Mouse (Mus musculus): ENCODE measurements at regions not wholly inside any gene's neighbourhood (a gene's known extent, or its start where the extent isn't known, plus 50 kb on each side); places are given as distances from the start of the nearest gene placed in this dataset.

- H3K4me1 ChIP-seq (ENCODE audit: control insufficient read depth) = peaks cover 2% of the 10 kb centered on the region
- H3K27me3 ChIP-seq (ENCODE audit: control insufficient read depth) = no peaks in the 10 kb centered on the region
- H3K4me3 ChIP-seq (replicated peaks) = no peak overlapping the region
- H3K36me3 ChIP-seq (ENCODE audit: control insufficient read depth) = no peaks in the 10 kb centered on the region
- TF ChIP-seq TAL1 (IDR thresholded peaks at IDR 0.05; ENCODE audit: low read length) (no peak), GATA1 (IDR thresholded peaks at IDR 0.05; ENCODE audit: low read length) (no peak)
- no peaks in the 10 kb centered on the region for H3K9me3 ChIP-seq (ENCODE audit: control insufficient read depth, low read length)
These were observed 203.1 kb downstream of the Pten start for GRCm38 (mm10) chr19:32960196-32960947.

- no peak overlapping the region for H3K4me3 ChIP-seq (replicated peaks)
- TF ChIP-seq GATA1 (IDR thresholded peaks at IDR 0.05; ENCODE audit: low read length) = no peak
- TF ChIP-seq TAL1 (IDR thresholded peaks at IDR 0.05; ENCODE audit: low read length) = no peak
- H3K9me3 ChIP-seq (ENCODE audit: control insufficient read depth, low read length) = no peaks in the 10 kb centered on the region
- peaks cover 2% of the 10 kb centered on the region for H3K4me1 ChIP-seq (ENCODE audit: control insufficient read depth)
- no peaks in the 10 kb centered on the region for H3K27me3 ChIP-seq (ENCODE audit: control insufficient read depth)
- no peaks in the 10 kb centered on the region for H3K36me3 ChIP-seq (ENCODE audit: control insufficient read depth)
These were observed 204.2 kb downstream of the Pten start for GRCm38 (mm10) chr19:32961525-32961924.

- TF ChIP-seq GATA1 (IDR thresholded peaks at IDR 0.05; ENCODE audit: low read length) (no peak), TAL1 (IDR thresholded peaks at IDR 0.05; ENCODE audit: low read length) (no peak)
- H3K27me3 ChIP-seq (ENCODE audit: control insufficient read depth) = no peaks in the 10 kb centered on the region
- H3K9me3 ChIP-seq (ENCODE audit: control insufficient read depth, low read length) = no peaks in the 10 kb centered on the region
- H3K4me1 ChIP-seq (ENCODE audit: control insufficient read depth) = no peaks in the 10 kb centered on the region; the same call in 1 of the 2 replicates
- H3K36me3 ChIP-seq (ENCODE audit: control insufficient read depth) = no peaks in the 10 kb centered on the region
- no peak overlapping the region for H3K4me3 ChIP-seq (replicated peaks)
These were observed 206.7 kb downstream of the Pten start for GRCm38 (mm10) chr19:32963983-32964382.

GRCm38 (mm10) chr19:32965488-32965887 lies 208.2 kb downstream of the Pten start:
- no peaks in the 10 kb centered on the region for H3K9me3 ChIP-seq (ENCODE audit: control insufficient read depth, low read length)
- TF ChIP-seq TAL1 (IDR thresholded peaks at IDR 0.05; ENCODE audit: low read length) (no peak), GATA1 (IDR thresholded peaks at IDR 0.05; ENCODE audit: low read length) (no peak)

GRCm38 (mm10) chr19:32969213-32969776 lies 212.0 kb downstream of the Pten start:
- H3K4me1 ChIP-seq (ENCODE audit: control insufficient read depth) = no peaks in the 10 kb centered on the region
- no peaks in the 10 kb centered on the region for H3K36me3 ChIP-seq (ENCODE audit: control insufficient read depth)
- no peak for TF ChIP-seq GATA1 (IDR thresholded peaks at IDR 0.05; ENCODE audit: low read length)
- TF ChIP-seq TAL1 (IDR thresholded peaks at IDR 0.05; ENCODE audit: low read length) = no peak
- no peaks in the 10 kb centered on the region for H3K9me3 ChIP-seq (ENCODE audit: control insufficient read depth, low read length)
- no peaks in the 10 kb centered on the region for H3K27me3 ChIP-seq (ENCODE audit: control insufficient read depth)
- H3K4me3 ChIP-seq (replicated peaks) = no peak overlapping the region

More at GRCm38 (mm10) chr19:32965488-32965887, 208.2 kb downstream of the Pten start:
- H3K4me3 ChIP-seq (replicated peaks) = no peak overlapping the region
- no peaks in the 10 kb centered on the region for H3K36me3 ChIP-seq (ENCODE audit: control insufficient read depth)
- H3K27me3 ChIP-seq (ENCODE audit: control insufficient read depth) = no peaks in the 10 kb centered on the region
- H3K4me1 ChIP-seq (ENCODE audit: control insufficient read depth) = no peaks in the 10 kb centered on the region; the same call in 1 of the 2 replicates

GRCm38 (mm10) chr19:32972116-32972515 lies 214.8 kb downstream of the Pten start:
- TF ChIP-seq GATA1 (IDR thresholded peaks at IDR 0.05; ENCODE audit: low read length) = no peak
- TF ChIP-seq TAL1 (IDR thresholded peaks at IDR 0.05; ENCODE audit: low read length) = no peak

GRCm38 (mm10) chr19:32973130-32973529 lies 215.8 kb downstream of the Pten start:
- no peaks in the 10 kb centered on the region for H3K4me1 ChIP-seq (ENCODE audit: control insufficient read depth)
- no peaks in the 10 kb centered on the region for H3K9me3 ChIP-seq (ENCODE audit: control insufficient read depth, low read length)
- TF ChIP-seq GATA1 (IDR thresholded peaks at IDR 0.05; ENCODE audit: low read length) = no peak
- H3K4me3 ChIP-seq (replicated peaks) = no peak overlapping the region
- H3K27me3 ChIP-seq (ENCODE audit: control insufficient read depth) = no peaks in the 10 kb centered on the region
- no peaks in the 10 kb centered on the region for H3K36me3 ChIP-seq (ENCODE audit: control insufficient read depth)

More at GRCm38 (mm10) chr19:32972116-32972515, 214.8 kb downstream of the Pten start:
- Histone ChIP-seq H3K4me1 (ENCODE audit: control insufficient read depth) (no peaks in the 10 kb centered on the region), H3K36me3 (ENCODE audit: control insufficient read depth) (no peaks in the 10 kb centered on the region), H3K9me3 (ENCODE audit: control insufficient read depth, low read length) (no peaks in the 10 kb centered on the region), H3K4me3 (replicated peaks) (no peak overlapping the region), H3K27me3 (ENCODE audit: control insufficient read depth) (no peaks in the 10 kb centered on the region)

- Histone ChIP-seq H3K36me3 (ENCODE audit: control insufficient read depth) (no peaks in the 10 kb centered on the region), H3K27me3 (ENCODE audit: control insufficient read depth) (no peaks in the 10 kb centered on the region), H3K4me3 (replicated peaks) (no peak overlapping the region), H3K9me3 (ENCODE audit: control insufficient read depth, low read length) (no peaks in the 10 kb centered on the region), H3K4me1 (ENCODE audit: control insufficient read depth) (no peaks in the 10 kb centered on the region)
- no peak for TF ChIP-seq GATA1 (IDR thresholded peaks at IDR 0.05; ENCODE audit: low read length)
- no peak for TF ChIP-seq TAL1 (IDR thresholded peaks at IDR 0.05; ENCODE audit: low read length)
These were observed 217.5 kb downstream of the Pten start for GRCm38 (mm10) chr19:32974778-32975240.

- no peaks in the 10 kb centered on the region for H3K27me3 ChIP-seq (ENCODE audit: control insufficient read depth)
- H3K36me3 ChIP-seq (ENCODE audit: control insufficient read depth) = no peaks in the 10 kb centered on the region
These were observed 218.0 kb downstream of the Pten start for GRCm38 (mm10) chr19:32975303-32975702.

More at GRCm38 (mm10) chr19:32975303-32975702, 218.0 kb downstream of the Pten start:
- H3K4me1 ChIP-seq (ENCODE audit: control insufficient read depth) = no peaks in the 10 kb centered on the region
- TF ChIP-seq GATA1 (IDR thresholded peaks at IDR 0.05; ENCODE audit: low read length) (no peak), TAL1 (IDR thresholded peaks at IDR 0.05; ENCODE audit: low read length) (no peak)
- H3K4me3 ChIP-seq (replicated peaks) = no peak overlapping the region
- H3K9me3 ChIP-seq (ENCODE audit: control insufficient read depth, low read length) = no peaks in the 10 kb centered on the region
